Comparison of ENCODE assay signal across 8 mouse cellular contexts in genomic region chr11:113431161-113431560, GRCm38 (mm10).
DNase-seq lines count a peak whose midpoint lies in the region; ATAC-seq and TF ChIP-seq lines count a peak whose summit lies in the region.
"Had no signal": no experiment of that assay in that cellular context is flagged by ENCODE, and none has a peak within 500 bp of the region (broad histone marks: within the 10 kb centered on the region; RNA-seq: fewer than 3 reads in every experiment).

No protein-coding gene starts in this region.

- no peak for TF ChIP-seq CTCF in lung, adult 2 months (IDR thresholded peaks at IDR 0.05; ENCODE audit: insufficient read depth, low read length)

- 58% methylated on average over 7 of the region's 7 CpGs for WGBS in neural tube, embryonic 13.5 days
- WGBS in neural tube, embryonic 15.5 days = 64% methylated on average over 7 of the region's 7 CpGs
- WGBS in lung, adult 2 months = 74% methylated on average over 7 of the region's 7 CpGs

- H3K36me3 ChIP-seq in neural tube, embryonic 13.5 days = no peaks in the 10 kb centered on the region
- H3K36me3 ChIP-seq in neural tube, embryonic 15.5 days = no peaks in the 10 kb centered on the region

- peaks cover 5% of the 10 kb centered on the region; the same call in 1 of the 2 replicates for H3K27me3 ChIP-seq in neural tube, embryonic 13.5 days
- peaks cover 3% of the 10 kb centered on the region; the same call in 1 of the 2 replicates for H3K27me3 ChIP-seq in neural tube, embryonic 15.5 days (replicated peaks)

- peak; percentile 38 for DNase-seq in forelimb bud, embryonic 11.5 days (ENCODE audit: low read depth, low spot score)
- DNase-seq in lung, adult 2 months = no peak
- DNase-seq in right cerebral cortex, postnatal 14 days = no peak
- DNase-seq in right cerebral cortex, postnatal 10 days (ENCODE audit: low spot score in 2 of 2) = no peak
- DNase-seq in natural killer cell, adult 2 months (ENCODE audit: low spot score in 2 of 2) = no peak

- H3K9ac ChIP-seq in neural tube, embryonic 13.5 days = no peak overlapping the region
- H3K9ac ChIP-seq in neural tube, embryonic 15.5 days (replicated peaks) = no peak overlapping the region

- no peak overlapping the region for H3K4me3 ChIP-seq in neural tube, embryonic 13.5 days
- no peak overlapping the region for H3K4me3 ChIP-seq in neural tube, embryonic 15.5 days (replicated peaks)
- no peak overlapping the region for H3K4me3 ChIP-seq in lung, adult 2 months (replicated peaks; ENCODE audit: extremely low read depth, low read depth, low read length)

- H3K4me1 ChIP-seq in neural tube, embryonic 13.5 days (replicated peaks) = peaks cover 4% of the 10 kb centered on the region
- H3K4me1 ChIP-seq in neural tube, embryonic 15.5 days = peaks cover 4% of the 10 kb centered on the region
- H3K4me1 ChIP-seq in lung, adult 2 months (ENCODE audit: control insufficient read depth, insufficient read depth, low read length) = no peaks in the 10 kb centered on the region

- TF ChIP-seq POLR2A in lung, adult 2 months (IDR thresholded peaks at IDR 0.05; ENCODE audit: borderline replicate concordance, extremely low read depth, low read depth, low read length) = peak; percentile 22; the same call in 1 of the 2 replicates

- ATAC-seq in neural tube, embryonic 13.5 days (ENCODE audit: low read depth) = no peak
- no peak for ATAC-seq in neural tube, embryonic 15.5 days (ENCODE audit: low FRiP score)

- 0 out of 2 replicates have a peak overlapping the region, but pooled peaks have one; percentile 38 for H3K27ac ChIP-seq in neural tube, embryonic 13.5 days (replicated peaks)
- H3K27ac ChIP-seq in neural tube, embryonic 15.5 days (replicated peaks) = no peak overlapping the region
- H3K27ac ChIP-seq: macrophage had no signal

- no peaks in the 10 kb centered on the region for H3K9me3 ChIP-seq in neural tube, embryonic 13.5 days
- no peaks in the 10 kb centered on the region for H3K9me3 ChIP-seq in neural tube, embryonic 15.5 days (replicated peaks)

- no peak overlapping the region for H3K4me2 ChIP-seq in neural tube, embryonic 13.5 days
- no peak overlapping the region for H3K4me2 ChIP-seq in neural tube, embryonic 15.5 days
